Mouse (Mus musculus) kidney, postnatal 25 days (tissue): Measurements from ENCODE around the gene Higd2a.
A peak's percentile ranks its signal among the peaks of the same experiment; 100 is the strongest.
"Not testable (repeated sequence)": the region's sequence is repeated elsewhere in the genome, so short reads cannot be mapped to it uniquely, and the experiment has no call there.

Source experiments
- DNase-seq, 2 experiments: peaks; one replicate each; pipeline ENCODE4 v3.0.0; 2021; ENCODE audit warnings: mixed read lengths in 2 of 2

Higd2a gene

DNA sequence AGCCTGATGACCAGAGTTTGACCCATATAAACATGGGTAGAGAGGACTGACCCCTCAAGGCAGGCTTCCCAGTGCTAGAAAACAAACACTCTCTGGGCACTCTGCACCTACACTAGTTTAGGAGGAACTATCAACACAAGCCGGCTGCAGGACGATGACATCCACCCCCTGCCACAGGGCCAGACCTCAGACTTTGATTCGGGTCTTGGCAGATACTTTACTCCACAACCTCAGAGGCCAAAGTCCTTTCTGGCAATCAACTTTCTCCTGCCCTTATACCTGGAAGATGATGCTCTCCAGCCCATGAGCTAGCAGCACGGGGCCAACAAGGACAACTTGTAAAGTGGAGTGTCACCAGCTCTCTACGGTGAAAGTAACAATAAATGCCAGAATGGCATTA, 7.1 kb upstream of the Higd2a start:
- peak; percentile 37 to 75 for DNase-seq

DNA sequence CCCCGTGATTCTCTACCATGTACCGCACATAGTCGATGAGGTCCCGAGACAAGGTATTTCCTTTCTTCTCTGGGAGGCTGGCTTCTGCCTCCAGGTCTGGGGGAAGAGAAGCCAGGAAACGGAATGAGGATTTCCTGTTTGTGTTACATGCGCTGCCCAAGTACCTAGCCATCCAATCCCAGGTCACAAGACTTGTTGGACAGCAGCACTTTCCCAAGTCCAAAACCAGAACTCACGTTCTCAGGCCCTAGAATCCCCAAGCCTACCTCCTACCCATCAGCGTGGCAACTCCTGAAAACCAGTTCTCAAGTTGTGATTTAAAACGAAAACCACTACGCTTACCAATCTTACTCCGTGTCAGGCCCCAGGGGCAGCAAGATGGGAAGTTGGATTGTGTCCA, 4.2 kb upstream of the Higd2a start:
- DNase-seq: no peak

GRCm38 (mm10) chr13:54589414-54589995, 502 bp upstream of the Higd2a start:
- no peak for DNase-seq

GRCm38 (mm10) chr13:54591776-54592356, 1.9 kb downstream of the Higd2a start:
- no peak for DNase-seq

DNA sequence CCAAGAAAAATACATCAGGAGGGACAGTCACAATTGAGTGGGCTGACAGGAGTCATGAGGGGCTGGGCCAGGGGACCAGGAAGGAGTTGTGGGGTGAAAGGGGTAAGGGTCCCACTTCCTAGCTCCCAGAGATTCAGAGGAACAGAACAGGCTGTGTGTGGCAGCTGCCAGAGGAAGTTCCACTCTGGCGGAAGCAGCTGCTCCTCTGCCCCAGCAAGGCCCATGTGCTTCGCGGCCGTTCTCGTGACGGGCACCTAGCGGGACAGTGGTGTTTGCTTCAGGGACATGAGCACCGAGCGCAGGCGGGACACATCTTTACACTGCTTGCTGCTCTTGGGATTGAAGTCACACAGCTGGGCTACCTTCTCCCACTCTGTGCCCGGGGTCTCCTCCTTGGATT, 3.6 kb downstream of the Higd2a start:
- DNase-seq: peak in 1 of 2 experiments; percentile 41

DNA sequence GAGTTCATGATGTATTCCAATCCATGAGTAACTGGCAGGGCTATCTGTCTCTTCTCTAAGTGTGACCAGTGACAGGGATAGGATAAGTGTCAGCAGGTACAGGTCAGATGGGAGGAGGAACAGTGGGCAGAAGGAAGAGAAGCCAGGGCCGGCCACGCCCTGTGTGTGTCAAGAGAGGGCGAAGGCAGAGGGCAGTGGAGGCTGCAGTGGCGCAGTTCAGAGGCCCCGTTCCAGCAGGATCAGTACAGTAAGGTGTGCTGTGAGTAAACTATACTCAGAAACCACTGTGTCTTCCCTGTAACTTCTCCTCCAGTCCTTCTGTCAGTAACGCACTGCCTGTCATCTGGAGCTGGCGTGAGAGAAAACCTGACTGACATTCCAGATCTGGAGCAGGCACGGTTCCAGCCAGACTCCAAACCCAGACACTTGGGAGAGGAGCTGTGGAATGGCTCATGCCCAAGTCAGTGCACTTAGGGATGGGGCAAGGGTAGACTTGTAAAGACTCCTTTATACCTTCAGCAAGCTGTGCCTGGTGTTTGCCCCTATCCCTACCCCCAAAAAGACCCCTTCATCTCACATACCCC, 6.2 kb downstream of the Higd2a start:
- DNase-seq: peak; percentile 40 to 53

DNA sequence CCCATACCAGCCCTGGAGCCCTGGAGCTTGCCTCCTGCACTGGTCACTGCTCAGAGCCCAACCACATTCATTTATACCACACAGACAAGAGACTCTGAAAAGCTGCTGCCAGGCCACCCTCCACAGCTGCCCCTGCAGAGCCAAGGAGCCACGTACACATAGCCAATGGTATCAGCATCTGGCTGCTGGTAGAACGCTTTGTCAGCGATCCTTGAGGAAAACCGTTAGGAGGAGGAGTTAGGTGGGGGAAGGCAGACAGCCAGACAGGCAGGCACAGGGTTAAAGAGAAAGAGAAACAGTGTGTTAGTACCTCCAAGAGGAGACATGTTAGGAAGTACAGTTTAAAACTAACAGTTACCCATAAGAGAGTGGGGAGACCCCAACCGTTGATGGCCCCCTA, 6.9 kb downstream of the Higd2a start:
- DNase-seq: peak; percentile 42 to 70

GRCm38 (mm10) chr13:54598622-54599143, 8.7 kb downstream of the Higd2a start:
- no peak for DNase-seq

DNA sequence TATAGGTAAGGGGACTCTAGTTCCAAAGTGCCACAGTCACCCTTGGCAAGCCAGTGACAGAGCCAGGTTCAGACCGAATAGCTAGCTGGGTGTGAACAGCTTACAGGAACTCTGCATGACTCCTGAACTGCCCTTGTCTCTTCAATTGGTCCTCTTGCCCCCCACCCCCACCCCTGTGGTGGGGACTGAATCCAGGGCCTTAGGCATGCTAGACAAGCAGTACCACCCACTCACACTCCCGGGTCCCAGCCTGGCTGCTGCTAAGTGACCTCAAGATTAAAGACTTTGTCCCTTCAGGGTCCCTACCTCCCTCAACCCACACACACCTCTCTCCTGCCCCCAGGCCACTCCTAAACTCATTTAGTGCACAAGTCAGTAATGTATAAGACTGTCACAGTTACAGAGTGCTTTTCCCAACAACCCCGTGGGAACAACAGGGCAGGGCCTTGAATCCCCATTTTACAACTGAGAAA, 12.7 kb downstream of the Higd2a start:
- no peak for DNase-seq

- DNase-seq: no peak
These were observed 13.5 kb downstream of the Higd2a start for GRCm38 (mm10) chr13:54603501-54603900.

- DNase-seq: no peak
These were observed 14.2 kb downstream of the Higd2a start for GRCm38 (mm10) chr13:54604221-54604620.

DNA sequence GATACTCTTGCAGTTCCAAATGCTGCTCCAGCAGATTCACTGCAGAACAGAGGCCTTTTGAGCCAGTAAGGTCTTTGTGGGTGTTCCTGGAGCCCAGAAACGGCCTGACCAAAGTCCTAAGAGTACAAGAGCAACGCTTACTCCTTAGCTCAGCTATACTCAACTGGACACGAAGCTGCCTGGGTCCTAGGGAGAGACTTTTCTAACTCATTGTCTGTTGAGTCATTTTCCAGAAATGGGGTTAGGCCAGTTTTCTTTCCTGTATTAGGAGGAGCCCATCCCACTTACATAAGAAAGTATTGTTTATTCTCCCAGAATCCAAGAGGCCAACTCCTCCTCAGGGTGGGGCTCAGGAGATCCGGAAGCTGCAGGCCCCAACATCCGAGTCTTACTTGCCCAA, 15.4 kb downstream of the Higd2a start:
- peak; percentile 55 to 79 for DNase-seq

- no peak for DNase-seq
These were observed 17.2 kb downstream of the Higd2a start for GRCm38 (mm10) chr13:54607204-54607603.

DNA sequence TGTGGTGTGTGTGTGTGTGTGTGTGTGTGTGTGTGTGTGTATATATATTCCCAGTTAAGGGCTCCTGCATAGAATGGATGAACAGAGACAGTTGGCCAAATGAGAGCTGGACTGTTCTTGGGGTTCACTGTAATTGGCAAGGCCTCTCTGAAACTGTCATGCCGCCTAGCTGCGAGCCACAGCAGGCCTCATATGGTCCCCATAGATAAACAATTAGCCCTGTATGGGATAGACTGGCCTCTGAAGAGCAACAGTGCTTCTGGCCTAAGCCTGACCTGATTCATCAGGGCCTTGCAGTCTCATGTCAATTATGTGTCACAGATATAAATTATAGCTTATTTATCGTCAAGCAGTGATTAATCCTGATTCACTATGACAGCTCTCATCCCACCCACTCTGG, 18.0 kb downstream of the Higd2a start:
- no peak for DNase-seq

- no peak for DNase-seq
These were observed 18.7 kb downstream of the Higd2a start for GRCm38 (mm10) chr13:54608666-54609065.

DNA sequence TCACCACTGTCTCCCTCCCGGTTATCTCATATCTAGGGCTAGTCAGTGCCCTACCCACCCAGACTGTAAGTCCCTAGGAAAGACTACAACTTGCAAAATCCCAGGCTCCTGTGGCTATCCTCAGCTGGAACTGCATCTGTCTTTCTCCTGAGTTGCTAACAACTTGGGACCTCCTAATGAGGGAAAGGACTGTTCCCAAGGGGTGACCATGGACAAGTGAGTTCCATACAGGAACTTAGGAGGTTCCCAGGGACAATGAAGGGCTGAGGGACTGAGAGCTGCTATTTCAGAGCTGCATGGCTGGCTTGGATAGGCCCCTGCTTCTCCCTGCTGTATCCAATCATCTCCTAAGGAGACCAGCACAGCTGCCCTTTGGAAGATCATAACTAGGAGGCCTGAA, 19.3 kb downstream of the Higd2a start:
- no peak for DNase-seq

- DNase-seq: peak in 1 of 2 experiments; percentile 53
These were observed 20.6 kb downstream of the Higd2a start for GRCm38 (mm10) chr13:54610613-54610971.

- peak; percentile 92 to 93 for DNase-seq
These were observed 21.2 kb downstream of the Higd2a start, which contains the start of gene Cltb for GRCm38 (mm10) chr13:54610972-54611754. Gene Cltb, minus strand, starts transcription at chr13:54611344.

DNA sequence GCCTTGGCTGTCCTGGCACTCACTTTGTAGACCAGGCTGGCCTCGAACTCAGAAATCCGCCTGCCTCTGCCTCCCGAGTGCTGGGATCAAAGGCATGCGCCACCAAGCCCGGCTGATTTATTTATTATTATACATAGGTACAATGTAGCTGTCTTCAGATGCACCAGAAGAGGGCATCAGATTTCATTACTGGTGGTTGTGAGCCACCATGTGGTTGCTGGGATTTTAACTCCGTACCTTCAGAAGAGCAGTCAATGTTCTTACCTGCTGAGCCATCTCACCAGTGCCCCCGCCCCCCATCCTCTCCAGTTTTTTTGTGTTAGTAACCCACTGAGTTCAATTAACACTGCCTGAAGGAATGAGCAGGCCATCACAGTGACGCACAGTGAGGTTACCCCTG, 23.1 kb downstream of the Higd2a start:
- DNase-seq: not testable (repeated sequence)

DNA sequence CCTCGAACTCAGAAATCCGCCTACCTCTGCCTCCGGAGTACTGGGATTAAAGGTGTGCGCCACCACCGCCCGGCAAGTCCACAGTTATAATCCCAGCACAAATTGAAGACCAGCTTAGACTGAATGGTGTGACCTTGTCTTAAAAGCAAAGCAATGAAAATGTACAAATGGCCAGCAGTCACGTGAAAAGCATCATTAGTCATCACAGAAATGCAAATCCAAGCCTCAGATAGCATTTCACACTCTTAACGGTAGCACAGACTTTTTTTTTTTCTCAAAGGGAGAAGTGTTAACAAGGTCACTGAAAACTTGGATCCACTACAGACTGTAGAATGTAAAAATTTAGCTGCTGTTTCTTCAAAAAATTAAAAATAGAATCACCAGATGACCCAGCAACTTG, 26.3 kb downstream of the Higd2a start:
- DNase-seq: no peak

GRCm38 (mm10) chr13:54616998-54617397, 27.0 kb downstream of the Higd2a start:
- no peak for DNase-seq

GRCm38 (mm10) chr13:54621155-54621932, 31.3 kb downstream of the Higd2a start, which contains the start of gene Faf2:
Gene Faf2, plus strand, starts transcription at chr13:54621784.
- peak; percentile 98 to 99 for DNase-seq
